Mouse (Mus musculus): Measurements from ENCODE around the gene Dennd5b.
A peak's percentile ranks its signal among the peaks of the same experiment; 100 is the strongest.
"Not testable (repeated sequence)": the region's sequence is repeated elsewhere in the genome, so short reads cannot be mapped to it uniquely, and the experiment has no call there.

Gene Dennd5b

DNA sequence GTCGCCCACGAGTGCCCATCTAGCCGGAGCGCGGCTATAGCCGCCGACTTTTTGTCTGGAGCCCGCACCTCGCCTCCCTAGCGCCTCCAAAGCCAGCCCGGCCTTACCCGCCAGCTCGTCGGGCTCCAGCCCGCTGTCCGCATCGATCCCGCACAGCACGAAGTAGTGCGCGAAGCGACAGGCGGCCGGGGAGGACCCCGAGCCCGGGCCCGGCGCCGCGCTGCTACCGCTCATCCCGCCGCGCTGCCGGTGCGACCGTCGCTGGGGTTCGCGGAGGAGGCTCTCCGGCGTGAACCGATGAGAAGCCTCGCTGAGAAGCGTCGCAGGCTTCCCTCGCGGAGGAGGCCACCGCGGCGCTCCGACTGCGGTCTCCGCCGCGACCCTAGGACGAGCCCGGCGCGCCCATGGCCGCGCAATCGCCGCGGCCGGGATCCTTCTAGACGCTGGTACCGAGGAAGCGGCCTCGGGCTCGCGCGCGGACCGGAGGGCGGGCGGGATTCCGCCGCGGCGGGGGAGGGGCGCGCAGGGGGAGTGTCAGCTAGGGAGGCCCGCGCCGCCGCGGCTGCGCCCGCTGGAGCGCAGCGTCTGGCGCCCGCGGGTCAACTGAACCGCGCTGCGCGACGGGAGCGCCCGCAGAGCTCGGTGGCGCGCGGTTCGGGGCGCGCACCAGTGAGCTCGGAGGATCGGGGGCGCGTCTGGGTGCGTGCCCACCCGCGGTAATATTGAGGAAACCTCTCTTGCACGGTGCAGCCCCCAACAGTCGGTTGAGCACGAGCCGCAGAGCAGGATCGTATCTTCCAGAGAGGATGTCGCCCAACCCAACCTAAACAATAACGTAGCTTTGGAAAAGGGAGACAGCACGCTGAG lies at the start of gene Dennd5b:
Dennd5b (minus strand) TSS at position 605 of the 867 bp plus-strand sequence.
- peak; percentile 81 to 87 for DNase-seq

DNA sequence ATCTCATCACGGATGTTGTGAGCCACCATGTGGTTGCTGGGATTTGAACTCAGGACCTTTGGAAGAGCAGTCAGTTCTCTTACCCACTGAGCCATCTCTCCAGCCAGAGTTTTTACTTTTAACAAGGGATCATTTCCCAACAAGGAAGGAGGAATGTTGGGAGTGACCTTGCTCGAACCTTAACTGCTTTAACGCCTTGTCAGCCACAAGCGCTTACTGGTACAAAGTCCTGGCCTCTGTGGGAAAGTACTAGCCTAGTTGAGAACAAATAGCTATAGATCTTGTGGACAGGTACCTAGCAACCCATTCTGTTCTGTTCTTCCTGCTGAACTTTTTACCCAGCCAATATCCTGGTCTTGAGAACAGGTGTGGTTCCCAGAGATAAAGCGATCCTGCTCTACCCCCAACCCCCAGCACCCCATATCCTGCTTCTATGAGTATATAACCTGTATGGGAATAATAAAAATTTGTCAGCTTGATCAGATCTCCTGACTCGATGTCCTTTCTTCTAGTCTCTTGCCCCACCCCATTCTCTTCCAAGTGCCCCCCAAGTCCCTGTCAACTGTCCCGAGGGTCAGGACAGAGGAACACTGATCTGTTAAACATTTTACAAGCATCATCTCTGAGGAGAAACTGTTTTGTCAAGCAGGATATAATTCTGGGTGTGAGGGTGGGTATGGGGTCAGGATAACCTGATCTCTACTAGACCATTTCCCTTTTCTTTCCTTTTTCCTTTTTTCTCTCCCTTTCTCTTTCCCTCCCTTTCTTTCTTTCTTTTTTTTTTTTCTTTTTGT lies 47.2 kb upstream of the Dennd5b start:
- DNase-seq = no peak

DNA sequence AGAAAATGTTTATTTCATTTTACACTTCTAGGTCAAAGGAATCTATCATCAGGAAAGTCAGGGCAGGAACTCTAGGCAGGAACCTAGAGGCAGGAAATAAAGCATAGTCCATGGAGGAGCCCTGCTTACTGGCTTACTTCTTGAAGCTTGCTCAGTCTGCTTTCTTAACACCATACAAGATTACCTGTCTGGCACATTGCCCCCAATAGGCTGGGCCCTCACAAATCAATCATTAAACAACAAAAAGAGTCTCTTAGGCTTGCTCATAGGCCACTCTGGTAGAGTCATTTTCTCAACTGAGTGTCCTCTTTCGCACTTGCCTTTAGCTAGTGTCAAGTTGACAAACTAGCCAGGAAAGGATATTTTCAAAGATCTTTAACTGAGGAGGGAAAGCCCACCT lies 43.7 kb upstream of the Dennd5b start:
- DNase-seq = no peak

- DNase-seq = peak; percentile 90 to 92
Observed at GRCm38 (mm10) chr6:149141393-149142173, 40.1 kb upstream of the Dennd5b start.

GRCm38 (mm10) chr6:149139471-149139870 lies 38.0 kb upstream of the Dennd5b start, which contains the start of gene Etfbkmt:
Gene Etfbkmt, plus strand, starts transcription at chr6:149139849.
- no peak for DNase-seq

DNA sequence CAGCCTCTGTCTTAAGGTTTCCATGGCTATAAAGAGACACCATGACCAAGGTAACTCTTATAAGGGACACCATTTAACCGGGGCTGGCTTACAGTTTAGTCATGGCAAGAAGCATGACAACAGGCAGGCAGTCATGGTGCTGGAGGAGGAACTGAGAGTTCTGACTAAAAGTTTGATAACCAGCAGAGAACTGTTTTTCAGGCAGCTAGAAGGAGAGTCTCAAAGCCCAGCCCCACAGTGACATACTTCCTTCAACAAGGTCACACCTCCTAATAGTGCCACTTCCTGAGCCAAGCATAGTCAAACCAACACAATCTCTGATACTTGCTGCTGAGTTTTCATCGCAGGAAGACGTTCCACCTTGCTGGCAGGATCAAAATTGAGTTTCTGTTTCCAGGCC lies 37.5 kb upstream of the Dennd5b start:
- DNase-seq = no peak

- DNase-seq = no peak
Observed at GRCm38 (mm10) chr6:149137936-149138335, 36.5 kb upstream of the Dennd5b start.

DNA sequence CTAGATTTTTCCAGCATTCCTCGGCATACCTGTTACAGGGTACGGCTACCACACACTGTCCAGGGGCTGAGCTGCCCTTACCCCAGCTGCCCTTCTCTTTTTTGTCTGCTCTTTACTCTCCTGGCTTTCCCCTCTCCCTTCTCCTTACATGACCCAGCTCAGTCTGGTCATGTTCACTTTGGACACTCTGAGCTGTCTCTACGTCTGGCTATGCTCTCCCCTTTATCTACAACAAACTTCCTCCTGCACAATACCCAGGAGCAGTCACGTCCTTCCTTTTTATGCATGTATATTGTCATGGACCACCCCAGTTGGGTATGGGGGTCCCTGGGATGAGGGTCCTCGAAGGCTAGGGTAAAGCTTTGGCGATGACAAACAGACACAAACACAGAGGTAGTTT lies 34.2 kb upstream of the Dennd5b start:
- no peak for DNase-seq

DNA sequence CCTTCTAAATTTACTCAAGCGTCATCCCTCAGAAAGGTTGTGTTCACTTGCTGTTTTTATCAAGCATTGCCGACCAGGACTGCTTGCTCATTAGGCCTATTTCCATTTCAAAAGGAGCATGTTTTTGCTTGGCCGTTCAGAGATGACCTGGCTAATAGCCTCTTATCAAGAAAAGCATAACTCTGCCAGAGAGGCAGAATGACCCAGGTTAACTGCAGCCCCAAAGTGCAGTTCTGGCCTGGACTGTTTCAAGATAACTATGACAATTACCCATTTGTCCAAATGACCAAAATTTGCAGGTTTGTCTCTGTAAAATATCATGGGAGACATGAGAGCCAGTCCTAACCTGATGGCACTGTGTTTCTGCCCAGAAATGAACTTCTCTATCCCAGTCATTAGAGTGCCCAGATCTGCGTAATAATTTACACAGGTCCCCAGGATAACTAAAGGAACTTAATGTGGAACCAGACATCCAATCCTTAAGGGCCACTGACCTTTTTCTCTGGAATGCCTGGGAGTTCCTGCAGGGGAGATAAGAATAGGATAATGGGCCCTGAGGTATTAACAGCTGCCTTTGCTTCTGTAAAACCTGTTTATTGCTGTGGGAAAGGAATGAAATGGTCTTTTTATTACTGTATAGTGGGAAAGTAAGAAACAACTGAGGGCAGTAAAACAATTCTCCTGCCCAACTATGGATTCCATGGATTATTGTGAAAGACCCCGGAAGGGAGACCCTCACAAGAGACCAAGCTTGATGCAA lies 33.1 kb upstream of the Dennd5b start:
- no peak for DNase-seq

- DNase-seq = peak in 1 of 2 experiments; percentile 36
Observed at GRCm38 (mm10) chr6:149132311-149133077, 31.0 kb upstream of the Dennd5b start.

GRCm38 (mm10) chr6:149131111-149131510 lies 29.6 kb upstream of the Dennd5b start:
- DNase-seq = no peak

- not testable (repeated sequence) for DNase-seq
Observed at GRCm38 (mm10) chr6:149129870-149130269, 28.4 kb upstream of the Dennd5b start, which contains the start of gene Gm10203. Gene Gm10203, plus strand, starts transcription at chr6:149130170.

DNA sequence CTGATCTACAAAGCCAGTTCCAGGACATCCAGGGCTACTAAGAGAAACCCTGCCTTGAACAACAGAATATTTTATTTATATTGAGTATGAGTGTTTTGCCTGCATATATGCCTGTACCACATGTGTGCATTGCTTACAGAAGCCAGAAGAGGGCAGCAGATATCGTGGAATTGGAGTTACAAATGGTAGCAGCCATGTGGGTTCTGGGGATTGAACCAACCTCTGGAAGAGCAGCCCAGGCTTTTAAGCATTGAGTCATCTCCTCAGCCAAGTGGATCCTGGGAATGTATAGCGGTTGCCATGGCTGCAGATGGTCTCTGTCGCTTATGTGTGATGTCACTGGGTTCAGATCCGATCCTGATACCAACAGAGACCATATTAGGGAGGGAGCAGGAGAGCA lies 25.2 kb upstream of the Dennd5b start:
- DNase-seq = peak; percentile 32 to 44

DNA sequence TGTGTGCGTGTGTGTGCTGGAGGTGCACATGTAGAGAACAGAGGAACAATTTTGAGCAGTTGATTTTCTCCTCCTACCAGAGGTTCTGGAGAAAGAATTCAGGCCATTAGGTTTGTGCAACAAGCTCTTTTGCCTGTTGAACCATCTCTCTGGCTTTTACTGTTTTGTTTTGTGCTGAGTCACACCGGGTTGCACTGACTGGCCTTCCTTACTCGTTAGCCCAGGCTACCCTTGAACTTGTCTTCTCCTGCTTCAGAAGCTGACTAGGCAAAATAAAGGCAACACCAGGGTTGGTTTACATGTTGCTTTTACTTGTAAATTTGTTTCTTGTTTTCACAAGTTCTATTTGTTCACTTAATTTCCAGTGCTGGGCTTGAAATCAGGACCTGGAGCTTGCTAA lies 21.6 kb upstream of the Dennd5b start:
- no peak for DNase-seq

DNA sequence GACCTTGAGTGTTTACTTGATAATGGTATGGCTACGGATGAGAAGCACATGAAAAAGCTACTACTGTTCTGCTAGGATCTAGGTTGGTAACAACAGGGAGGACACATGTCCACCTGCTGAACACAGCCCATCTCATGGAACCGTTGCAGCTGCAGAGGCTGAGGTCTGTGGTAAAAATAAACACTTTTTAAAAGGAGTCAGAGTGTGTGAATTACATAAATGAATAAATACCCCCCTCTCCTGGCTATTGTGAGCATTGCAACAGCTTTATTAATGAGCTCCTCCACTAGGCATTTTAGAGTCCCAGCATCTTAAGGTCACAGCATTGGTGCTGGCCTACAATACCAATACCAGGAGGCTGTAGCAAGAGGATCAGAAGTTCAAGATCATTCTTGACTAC lies 18.4 kb upstream of the Dennd5b start:
- peak in 1 of 2 experiments; percentile 58 for DNase-seq

- DNase-seq = no peak
Observed at GRCm38 (mm10) chr6:149118935-149119334, 17.5 kb upstream of the Dennd5b start.

DNA sequence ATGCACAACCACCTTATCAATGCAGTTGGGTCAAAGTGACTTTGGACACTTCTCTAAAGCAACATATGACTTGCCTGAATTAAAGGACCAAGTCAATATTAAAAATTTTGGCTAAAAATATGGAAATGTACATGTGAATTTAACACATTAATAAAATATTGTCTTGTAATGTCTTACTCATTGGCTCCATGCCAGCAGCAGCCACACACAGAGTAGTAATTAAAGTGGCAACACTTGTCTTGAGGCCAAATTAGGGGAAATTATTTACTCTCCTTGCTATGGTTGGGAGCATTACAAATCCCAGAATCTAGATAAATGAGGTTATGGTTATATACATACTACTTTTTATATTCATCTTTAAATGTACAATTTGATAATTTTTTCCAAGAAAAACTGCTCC lies 15.5 kb upstream of the Dennd5b start:
- DNase-seq = no peak

DNA sequence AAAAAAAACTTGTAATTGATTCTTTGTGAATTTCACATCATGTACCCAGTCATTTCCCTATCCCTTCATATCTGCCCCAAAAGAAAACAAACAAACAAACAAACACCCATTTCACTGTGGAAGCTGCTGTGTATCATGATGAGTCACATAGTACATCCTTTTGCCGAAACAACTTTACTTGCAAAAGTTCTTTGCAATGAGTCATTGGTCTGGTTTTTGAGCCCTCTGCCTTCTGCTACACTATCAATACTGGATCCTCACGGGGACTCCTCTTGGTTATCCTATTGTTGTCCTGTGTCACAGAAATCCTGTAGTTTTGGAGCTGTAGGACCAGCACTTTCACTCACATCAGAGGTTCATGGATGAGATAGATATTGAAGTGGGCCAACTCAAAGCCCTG lies 7.4 kb upstream of the Dennd5b start:
- DNase-seq = no peak

GRCm38 (mm10) chr6:149107615-149108014 lies 6.1 kb upstream of the Dennd5b start:
- DNase-seq = no peak

- no peak for DNase-seq
Observed at GRCm38 (mm10) chr6:149103451-149103850, 2.0 kb upstream of the Dennd5b start.

DNA sequence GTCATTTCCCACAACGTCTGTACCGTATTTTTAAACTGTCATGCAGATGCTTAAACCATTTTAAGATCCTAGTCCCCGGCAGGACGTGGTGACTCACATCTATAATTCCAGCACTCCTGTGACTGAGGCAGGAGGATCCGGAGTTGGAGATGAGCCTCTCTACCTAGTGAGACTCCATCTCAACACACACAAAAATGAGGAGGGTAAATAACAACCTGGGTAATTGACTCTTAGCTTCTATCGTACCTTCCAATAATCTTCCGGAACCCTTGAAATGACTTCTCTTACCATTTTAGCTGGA lies 413 bp upstream of the Dennd5b start:
- DNase-seq = no peak
